8 mouse cellular contexts compared by ENCODE assay signal in the genomic region with DNA sequence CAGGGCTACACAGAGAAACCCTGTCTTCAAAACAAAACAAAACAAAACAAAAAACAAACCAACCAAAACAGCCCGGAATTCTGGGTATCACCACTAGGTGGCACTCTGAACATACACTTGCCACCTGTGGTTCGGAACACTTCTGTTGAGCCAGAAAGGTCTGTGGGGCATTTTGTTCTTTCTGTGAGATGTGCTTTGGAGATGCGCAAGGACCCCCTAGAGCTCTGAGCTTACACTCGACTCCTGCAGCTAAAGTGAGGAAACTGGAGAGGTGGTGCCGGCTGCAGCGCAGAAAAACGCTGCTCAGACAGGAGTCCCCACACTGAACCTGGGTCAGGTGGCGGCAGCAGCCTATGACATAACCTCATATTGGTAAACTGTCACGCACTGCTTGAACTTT. TPM values are rescaled to one million over a fixed set of nuclear protein-coding genes. Genes with fewer than 3 reads are reported as not detected.
DNase-seq lines count a peak whose midpoint lies in the region; ATAC-seq and TF ChIP-seq lines count a peak whose summit lies in the region.

No protein-coding gene starts in this region.

- no peaks in the 10 kb centered on the region for H3K36me3 ChIP-seq in G1E (replicated peaks)
- H3K36me3 ChIP-seq in forebrain, embryonic 10.5 days (replicated peaks) = no peaks in the 10 kb centered on the region
- H3K36me3 ChIP-seq in hindbrain, embryonic 10.5 days = no peaks in the 10 kb centered on the region

- H3K4me3 ChIP-seq in G1E (ENCODE audit: low read depth, low read length) = no peak overlapping the region
- peak overlapping the region; percentile 25; the same call in 1 of the 2 replicates for H3K4me3 ChIP-seq in forebrain, embryonic 10.5 days
- no peak overlapping the region for H3K4me3 ChIP-seq in hindbrain, embryonic 10.5 days

- peaks cover 23% of the 10 kb centered on the region for H3K4me1 ChIP-seq in G1E (ENCODE audit: insufficient read depth, low read depth, low read length)
- peaks cover 6% of the 10 kb centered on the region for H3K4me1 ChIP-seq in forebrain, embryonic 10.5 days
- peaks cover 10% of the 10 kb centered on the region; the same call in 1 of the 2 replicates for H3K4me1 ChIP-seq in hindbrain, embryonic 10.5 days (replicated peaks)

- ATAC-seq in G1E (ENCODE audit: extremely low read depth, insufficient number of reproducible peaks, low FRiP score, poor library complexity, severe bottlenecking) = no peak

- DNase-seq in G1E (ENCODE audit: low spot score) = peak; percentile 39
- peak; percentile 54 for DNase-seq in c-Kit-negative CD71-positive TER-119-positive erythroid progenitor cells, embryonic 14.5 days (ENCODE audit: low read depth, low spot score)
- peak; percentile 67 for DNase-seq in forebrain, embryonic 10.5 days (ENCODE audit: extremely low spot score, low spot score)
- DNase-seq in hindbrain, embryonic 10.5 days (ENCODE audit: low spot score) = peak; percentile 62
- peak; percentile 63 for DNase-seq in layer of hippocampus, adult 9-10 months (ENCODE audit: low spot score)
- DNase-seq in lung, postnatal 14 days = peak; percentile 73
- DNase-seq in retina, embryonic 14.5 days (ENCODE audit: low spot score) = peak; percentile 89
- DNase-seq in urinary bladder, postnatal 4 days (ENCODE audit: low spot score in 2 of 2) = peak; percentile 34 to 67

- TF ChIP-seq CTCF in G1E (IDR thresholded peaks at IDR 0.05; ENCODE audit: low read depth, low read length) = peak; percentile 46

- no peak overlapping the region for H3K27ac ChIP-seq in forebrain, embryonic 10.5 days
- no peak overlapping the region for H3K27ac ChIP-seq in hindbrain, embryonic 10.5 days

- H3K9me3 ChIP-seq in G1E (replicated peaks) = no peaks in the 10 kb centered on the region
- H3K9me3 ChIP-seq in forebrain, embryonic 10.5 days = no peaks in the 10 kb centered on the region
- H3K9me3 ChIP-seq in hindbrain, embryonic 10.5 days = no peaks in the 10 kb centered on the region

- 13% methylated on average over 9 of the region's 9 CpGs for WGBS in forebrain, embryonic 10.5 days
- 14% methylated on average over 9 of the region's 9 CpGs for WGBS in hindbrain, embryonic 10.5 days

- peaks cover 59% of the 10 kb centered on the region for H3K27me3 ChIP-seq in G1E (ENCODE audit: insufficient read depth, low read length)
- no peaks in the 10 kb centered on the region for H3K27me3 ChIP-seq in forebrain, embryonic 10.5 days (ENCODE audit: poor library complexity, severe bottlenecking)
- no peaks in the 10 kb centered on the region for H3K27me3 ChIP-seq in hindbrain, embryonic 10.5 days (ENCODE audit: insufficient read depth, poor library complexity, severe bottlenecking)

RNA-seq across cellular contexts. Expression of gene Eid3, which starts 43.0 kb away (rescaled TPM):
- total RNA-seq in G1E (2014; fragmentation: Nextera tagmentation) (7.6 and 8.0 TPM in 2 replicates), G1E (2017) (3.3 and 4.5 TPM in 2 replicates)
- polyA plus RNA-seq in G1E (2012) = 0.26 and 0.28 TPM in 2 replicates
- 0.57 and 0.66 TPM in 2 replicates for polyA plus RNA-seq in forebrain, embryonic 10.5 days (2016; fragmentation: Nextera tagmentation; extraction: Ambion mirVana)
- polyA plus RNA-seq in hindbrain, embryonic 10.5 days (2016; fragmentation: Nextera tagmentation; extraction: Ambion mirVana) = 0.20 and 0.68 TPM in 2 replicates

Comparison
In these comparisons a context has a peak if more than half of its experiments do, and no peak if none do; other contexts are left out.
1. DNase-seq: peak in every context shown above with its lines; median percentile 89 in retina, embryonic 14.5 days; 73 in lung, postnatal 14 days; 67 in forebrain, embryonic 10.5 days; 63 in layer of hippocampus, adult 9-10 months; 62 in hindbrain, embryonic 10.5 days; 54 in c-Kit-negative CD71-positive TER-119-positive erythroid progenitor cells, embryonic 14.5 days; 50 in urinary bladder, postnatal 4 days; 39 in G1E.